In the genomic region with DNA sequence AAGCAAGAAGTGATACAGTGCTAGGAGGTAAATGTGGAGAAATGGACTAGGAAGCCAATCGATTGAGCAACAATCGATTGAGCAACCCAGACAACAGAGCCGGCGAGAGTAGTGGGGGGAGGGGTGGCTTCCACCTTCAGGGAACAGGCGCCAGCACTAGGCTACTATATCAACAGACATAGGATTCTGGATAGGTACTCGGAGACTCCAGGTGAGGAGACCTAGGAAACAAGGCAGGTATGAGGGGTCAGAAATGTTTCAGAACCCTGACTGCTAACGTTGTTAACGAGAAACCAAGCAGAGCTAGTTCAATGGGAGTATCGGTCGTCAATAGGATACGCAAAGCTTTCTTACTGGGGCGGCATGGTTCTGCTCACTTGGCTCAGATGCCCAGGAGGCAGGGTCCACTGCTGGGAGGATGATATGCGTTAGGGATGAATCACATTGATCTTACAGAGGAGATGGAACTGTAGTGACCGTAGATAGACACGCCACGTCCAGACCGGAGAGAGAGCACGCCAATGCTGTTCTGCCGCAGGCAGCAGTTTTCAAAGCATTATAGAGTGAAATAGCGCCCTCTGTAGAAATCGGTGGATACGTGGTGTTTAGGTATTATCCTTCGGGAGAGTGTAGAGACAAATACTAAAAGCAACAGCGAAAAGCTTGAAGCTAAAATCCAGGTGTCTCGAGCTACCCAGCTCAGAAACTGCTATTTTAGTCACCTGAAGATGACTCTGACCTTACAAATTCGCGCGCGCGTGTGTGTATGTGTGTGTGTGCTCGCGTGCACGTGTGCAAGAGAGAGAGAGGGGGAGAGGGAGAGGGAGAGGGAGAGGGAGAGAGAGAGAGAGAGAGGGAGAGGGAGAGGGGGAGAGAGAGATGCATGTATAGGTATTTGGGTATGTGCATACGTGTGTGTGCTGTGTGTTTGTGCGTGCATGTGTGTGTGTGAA, we compare ENCODE assay signal across 8 mouse cellular contexts. TPM values are rescaled to one million over a fixed set of nuclear protein-coding genes. Genes with fewer than 3 reads are reported as not detected.
A peak's percentile ranks its signal among the peaks of the same experiment; 100 is the strongest.
DNase-seq lines count a peak whose midpoint lies in the region; ATAC-seq and TF ChIP-seq lines count a peak whose summit lies in the region.

No protein-coding gene starts in this region.

- peaks cover 2% of the 10 kb centered on the region in 2 experiments; a peak in 2 of 4 replicates for H3K4me1 ChIP-seq in MEL (ENCODE audit: control insufficient read depth in 1 of 2, insufficient read depth in 2 of 2, low read length in 2 of 2)
- H3K4me1 ChIP-seq in forebrain, embryonic 15.5 days: peaks cover 4% of the 10 kb centered on the region; the same call in 1 of the 2 replicates
- 0 out of 2 replicates have a peak, but pooled peaks cover 6% of the 10 kb centered on the region for H3K4me1 ChIP-seq in liver, postnatal 0 days (ENCODE audit: insufficient read depth)
- H3K4me1 ChIP-seq in neural tube, embryonic 14.5 days (ENCODE audit: control insufficient read depth, insufficient read depth, low read length): no peaks in the 10 kb centered on the region

- peaks cover 0 to 3% of the 10 kb centered on the region in 2 experiments; a peak in 1 of 4 replicates for H3K36me3 ChIP-seq in MEL (ENCODE audit: control insufficient read depth in 1 of 2, insufficient read depth in 2 of 2, low read length in 2 of 2)
- H3K36me3 ChIP-seq in forebrain, embryonic 15.5 days: no peaks in the 10 kb centered on the region
- no peaks in the 10 kb centered on the region; the same call in 1 of the 2 replicates for H3K36me3 ChIP-seq in liver, postnatal 0 days (replicated peaks; ENCODE audit: insufficient read depth, low read length)
- H3K36me3 ChIP-seq in neural tube, embryonic 14.5 days (ENCODE audit: control insufficient read depth, insufficient read depth, low read length): no peaks in the 10 kb centered on the region

- intact Hi-C loops in heart, postnatal 14 days (cut with DNase I): loop anchor here (2.0 kb wide), 2 partner anchors 71 to 95 kb away; no protein-coding TSS in a partner anchor

- peak overlapping the region; percentile 54 for H3K4me2 ChIP-seq in forebrain, embryonic 15.5 days (replicated peaks)
- H3K4me2 ChIP-seq in liver, postnatal 0 days (ENCODE audit: low read depth, low read length): peak overlapping the region; percentile 74
- H3K4me2 ChIP-seq in neural tube, embryonic 14.5 days (ENCODE audit: low read depth, low read length): peak overlapping the region; percentile 48

- no peaks in the 10 kb centered on the region; the same call in 1 of the 2 replicates for H3K79me2 ChIP-seq in MEL (ENCODE audit: control insufficient read depth, insufficient read depth, low read length, poor library complexity)

- peak overlapping the region; percentile 37 for H3K27ac ChIP-seq in MEL (ENCODE audit: control insufficient read depth, low read depth, low read length)
- peak overlapping the region; percentile 91 for H3K27ac ChIP-seq in forebrain, embryonic 15.5 days (replicated peaks)
- peak overlapping the region; percentile 67 for H3K27ac ChIP-seq in liver, postnatal 0 days (ENCODE audit: low read depth)
- H3K27ac ChIP-seq in neural tube, embryonic 14.5 days (ENCODE audit: low read depth, low read length): peak overlapping the region; percentile 82

- TF ChIP-seq CTCF in MEL (IDR thresholded peaks at IDR 0.05 in 2 of 3, conservative IDR thresholded peaks at IDR 0.05 in 1 of 3; ENCODE audit: control insufficient read depth in 1 of 3, insufficient read depth in 1 of 3, low read depth in 2 of 3, low read length in 3 of 3, poor library complexity in 1 of 3, severe bottlenecking in 1 of 3): peak; percentile 40 to 91 (median 77)
- peak; percentile 81 for TF ChIP-seq CTCF in liver, postnatal 0 days (IDR thresholded peaks at IDR 0.05; ENCODE audit: low read depth)

- peak; percentile 24 to 59; a peak in 2 of 4 replicates for TF ChIP-seq POLR2A in MEL (IDR thresholded peaks at IDR 0.05; ENCODE audit: control insufficient read depth in 1 of 2, insufficient read depth in 1 of 2, low read depth in 1 of 2, low read length in 2 of 2, poor library complexity in 1 of 2)

- peak overlapping the region; percentile 82 to 93 for H3K4me3 ChIP-seq in MEL (ENCODE audit: control insufficient read depth in 1 of 2, insufficient read depth in 1 of 2, low read depth in 2 of 2, low read length in 2 of 2)
- peak overlapping the region; percentile 76 for H3K4me3 ChIP-seq in forebrain, embryonic 15.5 days
- H3K4me3 ChIP-seq in liver, postnatal 0 days (ENCODE audit: low read depth, low read length): peak overlapping the region; percentile 64
- H3K4me3 ChIP-seq in neural tube, embryonic 14.5 days (ENCODE audit: low read depth, low read length): peak overlapping the region; percentile 68

- peak overlapping the region; percentile 74 for H3K9ac ChIP-seq in MEL (ENCODE audit: control insufficient read depth, low read depth, low read length, poor library complexity, severe bottlenecking)
- peak overlapping the region; percentile 82 for H3K9ac ChIP-seq in forebrain, embryonic 15.5 days (replicated peaks)
- H3K9ac ChIP-seq in liver, postnatal 0 days (replicated peaks): peak overlapping the region; percentile 61
- H3K9ac ChIP-seq in neural tube, embryonic 14.5 days (replicated peaks; ENCODE audit: low read depth, low read length): peak overlapping the region; percentile 60

- 3% methylated on average over 35 of the region's 35 CpGs for WGBS in forebrain, embryonic 15.5 days
- 3% methylated on average over 35 of the region's 35 CpGs for WGBS in large intestine, adult 2 months
- WGBS in liver, postnatal 0 days (ENCODE audit: insufficient replicate concordance): 3% methylated on average over 35 of the region's 35 CpGs
- WGBS in neural tube, embryonic 14.5 days: 3% methylated on average over 35 of the region's 35 CpGs

- no peak; a peak in 1 of 4 replicates for TF ChIP-seq EP300 in MEL (IDR thresholded peaks at IDR 0.05; ENCODE audit: low read depth in 1 of 2, low read length in 2 of 2)
- TF ChIP-seq EP300 in liver, postnatal 0 days (IDR thresholded peaks at IDR 0.05; ENCODE audit: low read depth): no peak

- DNase-seq in MEL (ENCODE audit: low read depth, low spot score): peak; percentile 91
- peak; percentile 84 to 85 for DNase-seq in cerebellum, adult 18-20 months
- peak; percentile 68 to 75 for DNase-seq in heart, postnatal 14 days
- DNase-seq in large intestine, adult 2 months (ENCODE audit: low read depth, low spot score): peak; percentile 78
- DNase-seq in liver, postnatal 0 days: peak; percentile 84
- peak; percentile 83 for DNase-seq in testis, postnatal 10 days (ENCODE audit: low spot score)

- H3K9me3 ChIP-seq in MEL (replicated peaks; ENCODE audit: insufficient read depth, low read length): no peaks in the 10 kb centered on the region
- no peaks in the 10 kb centered on the region for H3K9me3 ChIP-seq in forebrain, embryonic 15.5 days
- no peaks in the 10 kb centered on the region for H3K9me3 ChIP-seq in liver, postnatal 0 days (ENCODE audit: low read length)
- H3K9me3 ChIP-seq in neural tube, embryonic 14.5 days (ENCODE audit: control insufficient read depth, low read length): no peaks in the 10 kb centered on the region

- H3K27me3 ChIP-seq in MEL (ENCODE audit: control insufficient read depth in 1 of 2, insufficient read depth in 2 of 2, low read length in 2 of 2): no peaks in the 10 kb centered on the region
- H3K27me3 ChIP-seq in forebrain, embryonic 15.5 days: no peaks in the 10 kb centered on the region
- no peaks in the 10 kb centered on the region for H3K27me3 ChIP-seq in liver, postnatal 0 days (ENCODE audit: insufficient read depth, low read length)
- no peaks in the 10 kb centered on the region for H3K27me3 ChIP-seq in neural tube, embryonic 14.5 days (ENCODE audit: control insufficient read depth, insufficient read depth, low read length)

- ATAC-seq in forebrain, embryonic 15.5 days (replicated peaks): peak; percentile 93
- ATAC-seq in liver, postnatal 0 days: peak; percentile 87
- ATAC-seq in neural tube, embryonic 14.5 days (ENCODE audit: low read depth): peak; percentile 93

- peak; percentile 87 for TF ChIP-seq RAD21 in MEL (IDR thresholded peaks at IDR 0.05; ENCODE audit: low read depth, low read length)

TF ChIP-seq in MEL, 35 proteins besides CTCF, POLR2A, EP300 and RAD21 (continues in another document):
- TF ChIP-seq ZMIZ1 (IDR thresholded peaks at IDR 0.05; ENCODE audit: low read depth, low read length) (no peak), MXI1 (IDR thresholded peaks at IDR 0.05; ENCODE audit: low read depth, low read length) (peak; percentile 87), POLR2AphosphoS2 (IDR thresholded peaks at IDR 0.05; ENCODE audit: low read length) (no peak), RCOR1 (IDR thresholded peaks at IDR 0.05; ENCODE audit: low read depth, low read length) (no peak), TAL1 (IDR thresholded peaks at IDR 0.05; ENCODE audit: low read length) (no peak), MYC (IDR thresholded peaks at IDR 0.05; ENCODE audit: low read depth, low read length) (peak; percentile 84), USF2 (IDR thresholded peaks at IDR 0.05; ENCODE audit: borderline replicate concordance in 1 of 2, insufficient read depth in 1 of 2, low read depth in 1 of 2, low read length in 2 of 2) (no peak), MAFK (IDR thresholded peaks at IDR 0.05; ENCODE audit: borderline replicate concordance, low read depth, low read length) (no peak), NRF1 (IDR thresholded peaks at IDR 0.05; ENCODE audit: insufficient read depth, low read depth, low read length, poor library complexity, severe bottlenecking) (no peak), KAT2A (conservative IDR thresholded peaks at IDR 0.05; ENCODE audit: low read depth, low read length) (no peak), MEF2A (IDR thresholded peaks at IDR 0.05; ENCODE audit: extremely low read depth, insufficient replicate concordance, low read depth, low read length, poor library complexity, severe bottlenecking) (no peak), TBP (IDR thresholded peaks at IDR 0.05; ENCODE audit: low read depth, low read length) (no peak), UBTF (IDR thresholded peaks at IDR 0.05; ENCODE audit: borderline replicate concordance, insufficient read depth, low read depth, low read length) (no peak), ZNF384 (IDR thresholded peaks at IDR 0.05; ENCODE audit: low read depth, low read length) (no peak), SIN3A (IDR thresholded peaks at IDR 0.05; ENCODE audit: low read length) (peak; percentile 62), CHD1 (IDR thresholded peaks at IDR 0.05; ENCODE audit: low read depth, low read length) (peak; percentile 58; the same call in 1 of the 2 replicates)

RNA-seq across cellular contexts. Expression of a gene that starts 24.0 kb away (rescaled TPM):
- total RNA-seq in MEL (2012; rRNA removed): 0.36 and 0.42 TPM in 2 replicates
- under 1 TPM in 1 of 2 experiments, not detected in 1; 0.71 TPM for polyA plus RNA-seq in MEL (2012; ENCODE audit: insufficient read depth in 1 of 2, insufficient read length in 2 of 2, low read depth in 1 of 2, low replicate concordance in 2 of 2, missing spikeins in 1 of 2)
- 3.0 and 3.7 TPM in 2 replicates for polyA plus RNA-seq in forebrain, embryonic 15.5 days (2015; fragmentation: Nextera tagmentation; extraction: Ambion mirVana)
- total RNA-seq in heart, postnatal 14 days (2021): under 1 TPM in 1 of 2 experiments, not detected in 1; 0.14 TPM
- 0.06 and 0.07 TPM in 2 replicates for polyA plus RNA-seq in large intestine, adult 2 months (2012; rRNA removed)
- polyA plus RNA-seq in liver, postnatal 0 days (2015; fragmentation: Nextera tagmentation; extraction: Ambion mirVana): 0.17 and 0.34 TPM in 2 replicates
- 4.5 and 7.4 TPM in 2 replicates for polyA plus RNA-seq in neural tube, embryonic 14.5 days (2014; fragmentation: Nextera tagmentation; extraction: Ambion mirVana)

Comparison
In these comparisons a context has a peak if more than half of its experiments do, and no peak if none do; other contexts are left out.
1. Peak in every context shown above with its lines: DNase-seq, ATAC-seq, H3K4me3 ChIP-seq and H3K27ac ChIP-seq.
2. H3K27ac ChIP-seq: peak in every context shown above with its lines; median percentile 91 in forebrain, embryonic 15.5 days; 82 in neural tube, embryonic 14.5 days; 67 in liver, postnatal 0 days; 37 in MEL.